Mouse (Mus musculus) lung, adult 2 months (tissue): Measurements from ENCODE around the gene Il18rap.

Source experiments
- CTCF ChIP-seq: fragments of 200-500 bp; IDR thresholded peaks from 2 replicates; pipeline ENCODE4 v1.5.1; 2011; ENCODE audit warnings: mild to moderate bottlenecking, low read length, control low read depth; ENCODE audit not compliant: insufficient read depth
- POLR2A ChIP-seq: fragments of 200-500 bp; IDR thresholded peaks from 2 replicates; pipeline ENCODE4 v1.6.1; 2011; ENCODE audit warnings: low read depth, mild to moderate bottlenecking, control low read depth, low read length, borderline replicate concordance; ENCODE audit errors: extremely low read depth

- TF ChIP-seq CTCF (no peak), POLR2A (no peak)
Observed at GRCm38 (mm10) chr1:40501546-40502398, 13.4 kb upstream of the Il18rap start.
